26 mouse cellular contexts compared by ENCODE assay signal in genomic region chr3:89914700-89915099, GRCm38 (mm10). TPM values are rescaled to one million over a fixed set of nuclear protein-coding genes. Genes with fewer than 3 reads are reported as not detected.
DNase-seq lines count a peak whose midpoint lies in the region; ATAC-seq lines count a peak whose summit lies in the region.
"Had no signal": no experiment of that assay in that cellular context is flagged by ENCODE, and none has a peak within 500 bp of the region (broad histone marks: within the 10 kb centered on the region; RNA-seq: fewer than 3 reads in every experiment).

No protein-coding gene starts in this region.

- H3K27me3 ChIP-seq in midbrain, embryonic 14.5 days (ENCODE audit: control insufficient read depth, insufficient read depth, low read length) = peaks cover 36% of the 10 kb centered on the region

- H3K4me1 ChIP-seq in midbrain, embryonic 14.5 days (ENCODE audit: control insufficient read depth, insufficient read depth, low read length) = peaks cover 9% of the 10 kb centered on the region; the same call in 1 of the 2 replicates

- no peaks in the 10 kb centered on the region for H3K9me3 ChIP-seq in midbrain, embryonic 14.5 days (ENCODE audit: control insufficient read depth, low read length)
- H3K9me3 ChIP-seq: embryonic facial prominence, embryonic 13.5 days; embryonic facial prominence, embryonic 15.5 days; forebrain, embryonic 10.5 days; forebrain, embryonic 12.5 days; G1E had no signal

- no peak for ATAC-seq in midbrain, embryonic 14.5 days (ENCODE audit: low FRiP score, low TSS enrichment)
- ATAC-seq: CD4-positive, CD25-positive, alpha-beta regulatory T cell, adult 4 months; forebrain, embryonic 14.5 days; forebrain, embryonic 16.5 days had no signal

- H3K4me2 ChIP-seq in midbrain, embryonic 14.5 days (ENCODE audit: low read length) = no peak overlapping the region
- H3K4me2 ChIP-seq: embryonic facial prominence, embryonic 13.5 days; embryonic facial prominence, embryonic 15.5 days; forebrain, embryonic 12.5 days had no signal

- no peak overlapping the region for H3K27ac ChIP-seq in midbrain, embryonic 14.5 days (replicated peaks; ENCODE audit: low read depth, low read length)
- H3K27ac ChIP-seq: embryonic facial prominence, embryonic 13.5 days; embryonic facial prominence, embryonic 15.5 days; forebrain, embryonic 10.5 days; forebrain, embryonic 12.5 days had no signal

- peak; percentile 55 for DNase-seq in heart, adult 11 months
- no peak for DNase-seq in heart, postnatal 25 days (ENCODE audit: low spot score)
- peak; percentile 27 for DNase-seq in urinary bladder, postnatal 14 days (ENCODE audit: low spot score)
- no peak for DNase-seq in urinary bladder, postnatal 36 days (ENCODE audit: low spot score in 2 of 2)
- DNase-seq in Muller cell, postnatal 12 days (ENCODE audit: inconsistent ontology term) = peak; percentile 30
- DNase-seq in testis, postnatal 10 days (ENCODE audit: low spot score) = no peak
- DNase-seq in midbrain, embryonic 14.5 days = no peak
- DNase-seq: adrenal gland, adult 8-10 months; adrenal gland, postnatal 14 days; adrenal gland, postnatal 36 days; B cell, adult 2 months; cerebellum, adult 11-12 months; cerebellum, adult 2 months; cerebellum, adult 9-10 months; cerebellum, postnatal 10 days; cerebellum, postnatal 25 days; embryo, embryonic 11 days had no signal

- no peak overlapping the region for H3K9ac ChIP-seq in midbrain, embryonic 14.5 days (replicated peaks; ENCODE audit: low read length)
- H3K9ac ChIP-seq: embryonic facial prominence, embryonic 13.5 days; embryonic facial prominence, embryonic 15.5 days; forebrain, embryonic 12.5 days had no signal

- intact Hi-C loops in heart, postnatal 25 days (cut with DNase I) = no loop called here

- H3K36me3 ChIP-seq in midbrain, embryonic 14.5 days (ENCODE audit: control insufficient read depth, insufficient read depth, low read length) = no peaks in the 10 kb centered on the region
- H3K36me3 ChIP-seq: embryonic facial prominence, embryonic 13.5 days; embryonic facial prominence, embryonic 15.5 days; forebrain, embryonic 10.5 days; forebrain, embryonic 12.5 days; G1E had no signal

- 76% methylated on average over 4 of the region's 4 CpGs for WGBS in midbrain, embryonic 14.5 days

- no peak overlapping the region for H3K4me3 ChIP-seq in midbrain, embryonic 14.5 days (replicated peaks; ENCODE audit: low read depth, low read length)
- H3K4me3 ChIP-seq: embryonic facial prominence, embryonic 13.5 days; embryonic facial prominence, embryonic 15.5 days; erythroblast, embryonic 14.5 days; forebrain, embryonic 10.5 days; forebrain, embryonic 12.5 days had no signal

RNA-seq across cellular contexts. Expression of gene Il6ra, which starts 1.7 kb away (rescaled TPM):
- 1 to 10 TPM; 3.8 to 5.0 TPM for total RNA-seq in heart, postnatal 25 days (2021)
- 0.27 and 0.66 TPM in 2 replicates for polyA plus RNA-seq in midbrain, embryonic 14.5 days (2014; fragmentation: Nextera tagmentation; extraction: Ambion mirVana)
- polyA plus RNA-seq: G1E had no signal

RNA-seq across cellular contexts. Expression of gene Atp8b2, which starts 48.6 kb away (rescaled TPM):
- 10 to 100 TPM; 25.0 to 32.4 TPM for total RNA-seq in heart, postnatal 25 days (2021)
- 13.6 and 14.7 TPM in 2 replicates for polyA plus RNA-seq in midbrain, embryonic 14.5 days (2014; fragmentation: Nextera tagmentation; extraction: Ambion mirVana)

Comparison
In these comparisons a context has a peak if more than half of its experiments do, and no peak if none do; other contexts are left out.
1. DNase-seq: peak in heart, adult 11 months (single experiment), urinary bladder, postnatal 14 days (single experiment) and Muller cell, postnatal 12 days (single experiment); none in heart, postnatal 25 days (single experiment), urinary bladder, postnatal 36 days (0 of 2), testis, postnatal 10 days (single experiment) and midbrain, embryonic 14.5 days (single experiment).